Mouse (Mus musculus) bone marrow macrophage, adult 2 months (primary cell): ENCODE results near the gene Olfr1315-ps1.

ENCODE experiments used
- CTCF ChIP-seq: IDR thresholded peaks from 2 replicates; pipeline ENCODE4 v1.5.1; 2012; ENCODE audit warnings: low read depth, mild to moderate bottlenecking, low read length, moderate library complexity
- POLR2A ChIP-seq: IDR thresholded peaks from 2 replicates; pipeline ENCODE4 v1.6.1; 2012; ENCODE audit warnings: mild to moderate bottlenecking, low read depth, low read length, borderline replicate concordance

GRCm38 (mm10) chr2:112115340-112115739, at the start of gene Olfr1315-ps1:
- no peak for TF ChIP-seq CTCF
- no peak for TF ChIP-seq POLR2A
